Mouse (Mus musculus): ENCODE data around the gene Lsamp. TPM values are rescaled to one million over a fixed set of nuclear protein-coding genes. Genes with fewer than 3 reads are reported as not detected.

Lsamp gene
- not detected in 2 replicates for polyA plus RNA-seq (2012)

- Histone ChIP-seq H3K4me1 (ENCODE audit: control insufficient read depth) (no peaks in the 10 kb centered on the region), H3K9me3 (ENCODE audit: control insufficient read depth, low read length) (peaks cover 2% of the 10 kb centered on the region; the same call in 1 of the 2 replicates), H3K36me3 (ENCODE audit: control insufficient read depth) (no peaks in the 10 kb centered on the region), H3K27me3 (ENCODE audit: control insufficient read depth) (peaks cover 11% of the 10 kb centered on the region), H3K4me3 (replicated peaks) (no peak within 1 kb of the TSS)
- no peak for TF ChIP-seq GATA1 (IDR thresholded peaks at IDR 0.05; ENCODE audit: low read length)
- no peak for TF ChIP-seq TAL1 (IDR thresholded peaks at IDR 0.05; ENCODE audit: low read length)
These were observed at the start of gene Lsamp for GRCm38 (mm10) chr16:39984205-39984634. TSS of gene Lsamp (plus strand) at chr16:39984361.

GRCm38 (mm10) chr16:39957686-39958085 is 26.5 kb upstream of the Lsamp start:
- Histone ChIP-seq H3K9me3 (ENCODE audit: control insufficient read depth, low read length) (peaks cover 5% of the 10 kb centered on the region), H3K27me3 (ENCODE audit: control insufficient read depth) (no peaks in the 10 kb centered on the region), H3K4me3 (replicated peaks) (no peak overlapping the region), H3K4me1 (ENCODE audit: control insufficient read depth) (no peaks in the 10 kb centered on the region), H3K36me3 (ENCODE audit: control insufficient read depth) (no peaks in the 10 kb centered on the region)
- TF ChIP-seq TAL1 (IDR thresholded peaks at IDR 0.05; ENCODE audit: low read length) (no peak), GATA1 (IDR thresholded peaks at IDR 0.05; ENCODE audit: low read length) (no peak)

DNA sequence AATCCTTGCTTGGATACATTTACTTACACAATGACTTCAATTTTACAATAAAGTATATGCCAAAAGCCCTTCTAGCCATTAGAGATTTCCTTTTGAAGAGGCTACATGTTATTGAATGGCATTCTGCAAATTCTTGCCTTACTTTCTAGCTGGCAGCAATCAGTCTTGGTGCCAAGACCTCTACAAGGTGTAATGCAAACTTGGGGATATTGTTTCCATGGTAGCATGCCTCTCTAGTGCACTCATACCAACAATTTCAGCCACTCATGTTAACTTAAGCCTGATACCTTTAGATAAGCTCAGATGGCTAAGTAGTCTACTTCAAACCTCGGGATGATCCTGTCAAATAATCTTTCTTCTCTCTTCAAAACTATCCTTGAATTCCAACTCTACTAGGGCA is 11.4 kb upstream of the Lsamp start:
- Histone ChIP-seq H3K36me3 (ENCODE audit: control insufficient read depth) (no peaks in the 10 kb centered on the region), H3K4me1 (ENCODE audit: control insufficient read depth) (no peaks in the 10 kb centered on the region), H3K4me3 (replicated peaks) (no peak overlapping the region), H3K9me3 (ENCODE audit: control insufficient read depth, low read length) (no peaks in the 10 kb centered on the region), H3K27me3 (ENCODE audit: control insufficient read depth) (no peaks in the 10 kb centered on the region)
- TF ChIP-seq GATA1 (IDR thresholded peaks at IDR 0.05; ENCODE audit: low read length) (no peak), TAL1 (IDR thresholded peaks at IDR 0.05; ENCODE audit: low read length) (no peak)

GRCm38 (mm10) chr16:39984635-39985291 is 602 bp downstream of the Lsamp start:
- TF ChIP-seq TAL1 (IDR thresholded peaks at IDR 0.05; ENCODE audit: low read length) (no peak), GATA1 (IDR thresholded peaks at IDR 0.05; ENCODE audit: low read length) (no peak)
- H3K4me3 ChIP-seq (replicated peaks): no peak overlapping the region

DNA sequence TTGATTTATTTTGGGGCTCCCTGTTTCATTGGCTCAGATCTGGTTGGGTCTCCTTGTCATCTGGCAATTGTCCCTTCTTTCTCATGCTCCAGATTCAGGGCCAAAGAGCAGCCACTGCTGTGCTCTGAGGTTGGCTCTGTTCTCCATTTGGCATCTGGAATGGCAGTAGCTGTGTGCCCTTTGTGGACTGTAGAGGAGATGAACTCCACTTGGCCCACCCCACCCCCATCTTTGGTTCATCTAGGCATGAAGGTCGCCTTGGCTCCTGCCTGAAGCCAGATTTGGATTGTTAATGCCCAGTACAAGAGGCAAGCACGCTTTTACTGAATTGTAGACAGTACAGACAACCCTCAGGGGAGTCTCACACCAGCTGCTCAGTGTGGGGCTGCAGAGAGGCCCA is 4.3 kb downstream of the Lsamp start:
- Histone ChIP-seq H3K27me3 (ENCODE audit: control insufficient read depth) (peaks cover 11% of the 10 kb centered on the region), H3K36me3 (ENCODE audit: control insufficient read depth) (no peaks in the 10 kb centered on the region), H3K4me3 (replicated peaks) (no peak overlapping the region), H3K9me3 (ENCODE audit: control insufficient read depth, low read length) (peaks cover 2% of the 10 kb centered on the region; the same call in 1 of the 2 replicates), H3K4me1 (ENCODE audit: control insufficient read depth) (no peaks in the 10 kb centered on the region)
- no peak for TF ChIP-seq GATA1 (IDR thresholded peaks at IDR 0.05; ENCODE audit: low read length)
- TF ChIP-seq TAL1 (IDR thresholded peaks at IDR 0.05; ENCODE audit: low read length): no peak

More at GRCm38 (mm10) chr16:39984635-39985291, 602 bp downstream of the Lsamp start:
- Histone ChIP-seq H3K4me1 (ENCODE audit: control insufficient read depth) (no peaks in the 10 kb centered on the region), H3K9me3 (ENCODE audit: control insufficient read depth, low read length) (peaks cover 2% of the 10 kb centered on the region; the same call in 1 of the 2 replicates), H3K27me3 (ENCODE audit: control insufficient read depth) (peaks cover 11% of the 10 kb centered on the region), H3K36me3 (ENCODE audit: control insufficient read depth) (no peaks in the 10 kb centered on the region)

DNA sequence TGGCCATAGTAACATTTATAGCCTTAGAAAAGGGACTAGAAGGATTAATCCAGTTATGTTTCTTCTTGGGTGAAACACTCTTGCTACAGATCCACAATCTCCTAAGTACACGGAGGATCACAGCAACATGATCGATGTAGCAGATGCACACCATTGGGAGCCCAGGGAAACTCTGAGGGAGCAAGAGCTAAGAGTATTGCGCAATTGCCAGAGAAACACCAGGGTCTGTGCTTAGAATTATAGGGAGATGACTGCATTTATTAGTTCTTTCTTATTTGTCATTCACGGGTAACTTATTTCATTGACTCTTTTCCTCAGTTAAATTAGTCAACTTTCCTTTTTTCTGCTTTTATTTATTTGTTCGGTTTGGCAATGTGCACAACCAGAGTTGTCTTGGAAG is 10.7 kb downstream of the Lsamp start:
- H3K36me3 ChIP-seq (ENCODE audit: control insufficient read depth): no peaks in the 10 kb centered on the region
- no peak for TF ChIP-seq TAL1 (IDR thresholded peaks at IDR 0.05; ENCODE audit: low read length)
- no peak for TF ChIP-seq GATA1 (IDR thresholded peaks at IDR 0.05; ENCODE audit: low read length)
- no peak overlapping the region for H3K4me3 ChIP-seq (replicated peaks)
- H3K9me3 ChIP-seq (ENCODE audit: control insufficient read depth, low read length): no peaks in the 10 kb centered on the region
- H3K4me1 ChIP-seq (ENCODE audit: control insufficient read depth): no peaks in the 10 kb centered on the region
- no peaks in the 10 kb centered on the region for H3K27me3 ChIP-seq (ENCODE audit: control insufficient read depth)

GRCm38 (mm10) chr16:40008800-40009199 is 24.6 kb downstream of the Lsamp start:
- H3K36me3 ChIP-seq (ENCODE audit: control insufficient read depth): no peaks in the 10 kb centered on the region
- no peak overlapping the region for H3K4me3 ChIP-seq (replicated peaks)
- H3K27me3 ChIP-seq (ENCODE audit: control insufficient read depth): no peaks in the 10 kb centered on the region
- no peaks in the 10 kb centered on the region for H3K9me3 ChIP-seq (ENCODE audit: control insufficient read depth, low read length)
- no peak for TF ChIP-seq TAL1 (IDR thresholded peaks at IDR 0.05; ENCODE audit: low read length)
- TF ChIP-seq GATA1 (IDR thresholded peaks at IDR 0.05; ENCODE audit: low read length): no peak
- no peaks in the 10 kb centered on the region for H3K4me1 ChIP-seq (ENCODE audit: control insufficient read depth)

DNA sequence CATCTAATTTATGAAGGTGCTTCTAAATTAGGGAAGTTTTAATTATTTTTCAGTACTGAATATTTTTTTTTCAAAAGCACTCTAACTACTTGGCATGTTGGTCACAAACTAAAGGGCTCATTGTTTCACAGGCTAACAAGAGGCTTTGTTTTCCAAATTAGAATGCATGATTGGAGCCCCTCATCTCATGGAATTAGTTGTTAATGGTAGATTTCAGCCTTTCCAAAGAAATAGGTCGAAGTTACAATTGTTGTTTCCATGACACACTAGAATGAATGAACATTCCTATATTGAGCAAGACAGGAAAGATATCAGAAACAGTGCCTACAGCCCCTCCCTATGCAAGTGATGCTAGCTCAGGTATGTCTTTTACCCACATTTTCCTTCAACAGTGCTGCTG is 26.9 kb downstream of the Lsamp start:
- H3K36me3 ChIP-seq (ENCODE audit: control insufficient read depth): no peaks in the 10 kb centered on the region
- H3K4me3 ChIP-seq (replicated peaks): no peak overlapping the region
- TF ChIP-seq TAL1 (IDR thresholded peaks at IDR 0.05; ENCODE audit: low read length): no peak
- TF ChIP-seq GATA1 (IDR thresholded peaks at IDR 0.05; ENCODE audit: low read length): no peak
- no peaks in the 10 kb centered on the region for H3K27me3 ChIP-seq (ENCODE audit: control insufficient read depth)
- no peaks in the 10 kb centered on the region for H3K9me3 ChIP-seq (ENCODE audit: control insufficient read depth, low read length)
- no peaks in the 10 kb centered on the region for H3K4me1 ChIP-seq (ENCODE audit: control insufficient read depth)

GRCm38 (mm10) chr16:40022611-40023010 is 38.5 kb downstream of the Lsamp start:
- Histone ChIP-seq H3K4me3 (replicated peaks) (no peak overlapping the region), H3K4me1 (ENCODE audit: control insufficient read depth) (no peaks in the 10 kb centered on the region), H3K27me3 (ENCODE audit: control insufficient read depth) (no peaks in the 10 kb centered on the region), H3K36me3 (ENCODE audit: control insufficient read depth) (no peaks in the 10 kb centered on the region), H3K9me3 (ENCODE audit: control insufficient read depth, low read length) (no peaks in the 10 kb centered on the region)
- TF ChIP-seq TAL1 (IDR thresholded peaks at IDR 0.05; ENCODE audit: low read length) (no peak), GATA1 (IDR thresholded peaks at IDR 0.05; ENCODE audit: low read length) (no peak)
